Mouse (Mus musculus) ovary, postnatal 10 days (tissue): Measurements from ENCODE around the gene 4930412O13Rik.

Experiments used
- DNase-seq: peaks from one replicate; pipeline ENCODE4 v3.0.0; 2022; ENCODE audit warnings: low spot score

Gene 4930412O13Rik

DNA sequence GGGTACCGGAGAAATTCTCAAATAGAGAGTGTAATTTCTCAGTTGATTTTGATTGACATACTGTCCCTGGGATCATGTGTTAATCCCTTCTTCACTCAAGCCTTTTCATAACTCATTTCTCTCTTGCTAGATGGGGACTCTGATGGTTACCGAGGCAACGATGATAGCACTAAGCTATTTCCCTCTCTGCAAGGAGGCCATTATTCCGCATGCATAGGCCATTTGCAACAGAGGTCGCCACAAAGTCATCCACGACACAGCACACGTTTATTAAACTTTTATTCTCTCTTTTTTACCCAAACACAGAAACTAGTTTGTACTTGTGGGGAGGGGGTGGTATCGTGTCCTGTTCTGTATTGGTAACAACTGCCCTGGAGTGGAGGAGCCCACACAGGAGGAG, 16.8 kb downstream of the 4930412O13Rik start:
- DNase-seq = no peak

- no peak for DNase-seq
Observed at GRCm38 (mm10) chr2:9903854-9904560, 23.0 kb downstream of the 4930412O13Rik start.

DNA sequence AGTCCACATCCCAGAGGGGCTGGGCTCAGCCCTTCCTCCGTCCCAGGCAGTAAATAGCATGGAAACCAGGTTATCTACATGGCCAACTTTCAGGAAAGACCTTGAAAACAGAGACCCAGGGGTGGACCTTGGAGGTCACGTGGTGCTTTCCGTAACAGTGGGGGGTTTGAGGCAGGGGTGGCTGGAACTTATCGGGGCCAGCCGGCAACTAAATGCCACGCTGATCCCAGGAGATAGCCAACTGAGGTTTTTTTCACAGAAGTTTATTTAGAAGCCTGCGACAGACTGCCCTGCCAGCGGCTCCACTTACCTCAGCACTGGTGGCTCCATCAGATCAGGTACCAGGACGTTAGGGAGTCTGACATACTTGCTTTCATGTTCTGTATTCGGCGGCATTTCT, 24.9 kb downstream of the 4930412O13Rik start:
- DNase-seq = no peak

DNA sequence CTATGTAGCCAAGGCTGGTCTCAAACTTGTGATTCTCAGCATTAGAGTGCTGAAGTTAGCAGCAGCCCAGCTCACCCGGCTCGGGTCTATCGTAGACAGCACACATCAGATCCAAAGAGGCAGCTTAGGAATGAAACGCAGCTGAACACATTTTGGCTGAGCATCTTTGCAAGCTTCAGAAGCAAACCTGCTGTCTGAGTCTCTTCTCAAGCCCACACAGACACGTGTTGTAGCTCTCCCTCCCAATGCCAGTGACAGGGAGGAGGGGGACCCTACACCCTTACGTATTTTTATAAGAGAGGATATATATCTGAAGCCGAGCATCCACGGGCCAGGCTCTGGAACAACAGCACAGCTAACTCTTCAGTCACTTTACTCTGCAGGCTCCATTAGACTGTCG, 36.5 kb downstream of the 4930412O13Rik start:
- no peak for DNase-seq

- no peak for DNase-seq
Observed at GRCm38 (mm10) chr2:9918691-9919471, 37.8 kb downstream of the 4930412O13Rik start.

- no peak for DNase-seq
Observed at GRCm38 (mm10) chr2:9926194-9926904, 45.3 kb downstream of the 4930412O13Rik start.

GRCm38 (mm10) chr2:9926905-9927283, 45.8 kb downstream of the 4930412O13Rik start:
- no peak for DNase-seq
